Mouse (Mus musculus) G1E (cell line): ENCODE data around the gene Atp6v0a1. TPM values are rescaled to one million over a fixed set of nuclear protein-coding genes. Genes with fewer than 3 reads are reported as not detected.

Experiments used
- ATAC-seq: 2 replicates; pipeline ENCODE4 v1.8.0; 2016; ENCODE audit warnings: mild to moderate bottlenecking; ENCODE audit not compliant: insufficient number of reproducible peaks, poor library complexity, low FRiP score, severe bottlenecking; ENCODE audit errors: extremely low read depth
- DNase-seq: peaks from one replicate; pipeline ENCODE4 v3.0.0; 2012; ENCODE audit warnings: low spot score
- H3K27me3 ChIP-seq: 2 replicates; pipeline ENCODE4 v1.6.1; 2012; ENCODE audit warnings: mild to moderate bottlenecking, low read length, inconsistent platforms; ENCODE audit not compliant: insufficient read depth
- H3K36me3 ChIP-seq: replicated peaks from 2 replicates; pipeline ENCODE3; 2012; ENCODE audit warnings: mild to moderate bottlenecking, inconsistent platforms
- H3K4me1 ChIP-seq: 2 replicates; pipeline ENCODE4 v1.6.1; 2012; ENCODE audit warnings: low read depth, low read length, inconsistent platforms, mixed read lengths; ENCODE audit not compliant: insufficient read depth
- H3K4me3 ChIP-seq: 2 replicates; pipeline ENCODE4 v1.5.1; 2012; ENCODE audit warnings: low read depth, mild to moderate bottlenecking, inconsistent platforms, low read length, moderate library complexity, mixed read lengths
- H3K9me3 ChIP-seq: replicated peaks from 2 replicates; pipeline ENCODE4 v1.6.1; 2012; ENCODE audit warnings: inconsistent platforms
- CTCF ChIP-seq: IDR thresholded peaks from 2 replicates; pipeline ENCODE4 v1.5.1; 2012; ENCODE audit warnings: low read depth, low read length, inconsistent platforms, mixed read lengths
- GATA1 ChIP-seq: IDR thresholded peaks from 2 replicates; pipeline ENCODE4 v1.6.1; 2012; ENCODE audit warnings: borderline replicate concordance, low read length, inconsistent platforms, mixed read lengths
- GATA2 ChIP-seq: IDR thresholded peaks from 2 replicates; pipeline ENCODE4 v1.6.1; 2012; ENCODE audit warnings: low read depth, low read length, inconsistent platforms, borderline replicate concordance
- POLR2AphosphoS5 ChIP-seq: IDR thresholded peaks from 2 replicates; pipeline ENCODE4 v1.6.1; 2012; ENCODE audit warnings: low read depth, low read length, inconsistent platforms; ENCODE audit not compliant: insufficient replicate concordance
- TAL1 ChIP-seq: conservative IDR thresholded peaks from 2 replicates; pipeline ENCODE4 v1.6.1; 2012; ENCODE audit warnings: low read depth, low read length, inconsistent platforms, mixed read lengths
- polyA plus RNA-seq: library from polyadenylated mRNA; stranded (reverse); fragments of >175 nt; gene quantifications from 2 replicates; pipeline ENCODE4 v1.2.3, GENCODE M21; 2012
- total RNA-seq, 2 experiments: library from RNA; stranded (forward) in 1 of 2; stranded (reverse) in 1 of 2; fragments of 200-1000 nt in 1 of 2; fragments of >200 nt in 1 of 2; fragmentation: Nextera tagmentation in 1 of 2; gene quantifications; 2 replicates each; pipeline ENCODE4 v1.2.3; 2014 to 2017

Gene Atp6v0a1
- total and polyA plus RNA-seq, 3 experiments, result 26.3 to 180 (median 77.6) TPM

DNA sequence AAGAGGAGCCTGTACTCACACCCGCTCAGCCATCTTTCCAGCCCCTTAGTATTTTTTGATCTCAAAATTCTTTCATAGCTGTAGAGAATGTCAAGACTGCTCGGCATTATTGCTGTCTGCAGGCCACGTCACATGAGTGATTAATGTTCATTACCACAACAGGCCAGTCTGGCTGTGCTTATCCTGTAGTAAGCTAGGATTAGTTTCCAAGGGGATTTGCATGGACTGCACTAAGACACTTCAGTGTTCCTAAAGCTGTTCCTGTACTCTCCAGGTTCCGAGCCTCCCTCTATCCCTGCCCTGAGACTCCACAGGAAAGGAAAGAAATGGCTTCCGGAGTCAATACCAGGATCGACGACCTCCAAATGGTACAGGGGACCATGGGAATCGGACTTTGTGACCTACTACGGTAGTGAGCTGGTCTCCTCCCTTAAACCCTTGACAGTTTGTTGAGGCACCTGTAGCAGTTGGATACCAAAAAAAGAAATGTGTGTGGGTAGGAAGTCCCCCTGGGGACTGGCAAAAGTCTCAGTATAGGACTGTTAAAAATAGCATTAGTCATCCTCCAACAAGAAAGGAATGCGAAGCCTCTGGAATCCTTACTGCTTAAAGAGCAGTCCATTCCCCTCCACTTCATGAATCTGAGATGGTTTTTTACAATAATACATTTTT, 21.0 kb downstream of the Atp6v0a1 start:
- Histone ChIP-seq H3K27me3 (no peaks in the 10 kb centered on the region), H3K9me3 (no peaks in the 10 kb centered on the region), H3K4me3 (no peak overlapping the region), H3K36me3 (peaks cover 92% of the 10 kb centered on the region), H3K4me1 (no peaks in the 10 kb centered on the region)
- ATAC-seq (no peak), DNase-seq (no peak)
- TF ChIP-seq GATA1 (no peak), GATA2 (no peak), POLR2AphosphoS5 (no peak), CTCF (no peak), TAL1 (no peak)

GRCm38 (mm10) chr11:101030808-101031156, 21.5 kb downstream of the Atp6v0a1 start:
- Histone ChIP-seq H3K27me3 (no peaks in the 10 kb centered on the region), H3K36me3 (peaks cover 92% of the 10 kb centered on the region), H3K4me3 (no peak overlapping the region), H3K4me1 (no peaks in the 10 kb centered on the region), H3K9me3 (no peaks in the 10 kb centered on the region)
- TF ChIP-seq GATA2 (no peak), CTCF (no peak)
- no peak for ATAC-seq
- DNase-seq, result no peak

GRCm38 (mm10) chr11:101031470-101031869, 22.2 kb downstream of the Atp6v0a1 start:
- ATAC-seq, result no peak
- DNase-seq, result no peak
- Histone ChIP-seq H3K4me1 (no peaks in the 10 kb centered on the region), H3K36me3 (peaks cover 93% of the 10 kb centered on the region), H3K27me3 (no peaks in the 10 kb centered on the region), H3K9me3 (no peaks in the 10 kb centered on the region), H3K4me3 (no peak overlapping the region)
- no peak for TF ChIP-seq GATA1
- TF ChIP-seq POLR2AphosphoS5, result no peak
- TF ChIP-seq TAL1, result no peak
- no peak for TF ChIP-seq GATA2
- TF ChIP-seq CTCF, result no peak

DNA sequence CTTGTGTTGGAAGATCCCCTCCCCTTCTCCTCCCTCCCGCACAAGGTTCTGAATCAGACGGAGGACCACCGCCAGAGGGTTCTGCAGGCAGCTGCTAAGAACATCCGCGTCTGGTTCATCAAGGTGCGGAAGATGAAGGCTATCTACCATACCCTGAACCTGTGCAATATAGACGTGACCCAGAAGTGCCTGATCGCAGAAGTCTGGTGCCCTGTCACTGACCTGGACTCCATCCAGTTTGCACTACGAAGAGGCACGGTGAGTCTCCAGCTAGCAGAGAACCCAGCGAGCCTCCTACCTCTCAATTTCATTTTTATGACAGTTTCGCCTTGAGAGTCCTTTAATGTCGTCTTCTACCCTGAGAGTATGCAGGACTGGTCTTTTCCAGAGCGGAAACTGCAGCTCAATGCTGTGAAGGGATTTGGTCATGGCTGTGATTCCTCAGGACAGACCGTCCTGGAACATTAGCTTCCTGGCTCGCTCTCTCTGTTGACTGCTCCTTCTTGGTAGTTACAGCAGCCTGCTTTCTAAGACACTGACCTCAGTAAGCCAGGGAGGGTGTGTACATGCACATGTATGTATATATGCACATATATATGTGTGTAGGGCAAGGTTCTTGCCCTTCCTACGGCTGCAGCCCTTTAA, 24.7 kb downstream of the Atp6v0a1 start:
- no peaks in the 10 kb centered on the region for H3K4me1 ChIP-seq
- no peak for ATAC-seq
- H3K4me3 ChIP-seq, result no peak overlapping the region
- H3K9me3 ChIP-seq, result no peaks in the 10 kb centered on the region
- peaks cover 93% of the 10 kb centered on the region for H3K36me3 ChIP-seq
- no peaks in the 10 kb centered on the region for H3K27me3 ChIP-seq
- no peak for DNase-seq
- TF ChIP-seq GATA2, result no peak
- TF ChIP-seq TAL1, result no peak
- TF ChIP-seq POLR2AphosphoS5, result no peak
- no peak for TF ChIP-seq GATA1
- no peak for TF ChIP-seq CTCF

GRCm38 (mm10) chr11:101034614-101035327, 25.5 kb downstream of the Atp6v0a1 start:
- Histone ChIP-seq H3K4me3 (no peak overlapping the region), H3K27me3 (no peaks in the 10 kb centered on the region), H3K4me1 (no peaks in the 10 kb centered on the region), H3K36me3 (peaks cover 93% of the 10 kb centered on the region), H3K9me3 (no peaks in the 10 kb centered on the region)
- TF ChIP-seq GATA2 (no peak), TAL1 (no peak), POLR2AphosphoS5 (no peak), CTCF (no peak), GATA1 (no peak)
- DNase-seq (no peak), ATAC-seq (no peak)

- no peak for TF ChIP-seq GATA2
- no peak for TF ChIP-seq POLR2AphosphoS5
- no peak for TF ChIP-seq TAL1
- no peak for TF ChIP-seq GATA1
- no peak for TF ChIP-seq CTCF
- no peaks in the 10 kb centered on the region for H3K9me3 ChIP-seq
- H3K4me1 ChIP-seq, result no peaks in the 10 kb centered on the region
- DNase-seq (no peak), ATAC-seq (no peak)
- no peak overlapping the region for H3K4me3 ChIP-seq
- H3K27me3 ChIP-seq, result no peaks in the 10 kb centered on the region
- peaks cover 93% of the 10 kb centered on the region for H3K36me3 ChIP-seq
Measured at GRCm38 (mm10) chr11:101035328-101035695, 26.1 kb downstream of the Atp6v0a1 start.
